Mouse (Mus musculus) liver, adult 2 months (tissue): ENCODE data around the gene Slc16a14. TPM values are rescaled to one million over a fixed set of nuclear protein-coding genes. Genes with fewer than 3 reads are reported as not detected.

ENCODE experiments used
- DNase-seq: peaks from one replicate; pipeline ENCODE4 v3.0.0-alpha.2; 2011; ENCODE audit warnings: low read depth, low spot score; ENCODE audit errors: extremely low read depth
- H3K27ac ChIP-seq: fragments of 200-500 bp; replicated peaks from 2 replicates; pipeline ENCODE4 v1.5.1; 2012; ENCODE audit warnings: low read depth, mild to moderate bottlenecking, control low read depth, inconsistent platforms, low read length; ENCODE audit not compliant: insufficient read depth
- H3K27me3 ChIP-seq: fragments of 200-500 bp; 2 replicates; pipeline ENCODE4 v1.6.1; 2012; ENCODE audit warnings: mild to moderate bottlenecking, moderate library complexity, low read length, inconsistent platforms; ENCODE audit not compliant: control insufficient read depth, insufficient read depth
- H3K36me3 ChIP-seq: fragments of 200-500 bp; 2 replicates; pipeline ENCODE4 v1.6.1; 2012; ENCODE audit warnings: low read length, inconsistent platforms; ENCODE audit not compliant: control insufficient read depth, insufficient read depth
- H3K4me1 ChIP-seq: fragments of 200-500 bp; 2 replicates; pipeline ENCODE4 v1.6.1; 2011; ENCODE audit warnings: low read length; ENCODE audit not compliant: control insufficient read depth, insufficient read depth
- H3K4me3 ChIP-seq: fragments of 200-500 bp; 2 replicates; pipeline ENCODE4 v1.5.1; 2011; ENCODE audit warnings: low read depth, mild to moderate bottlenecking, control low read depth, low read length, moderate library complexity; ENCODE audit not compliant: insufficient read depth
- H3K79me2 ChIP-seq: fragments of 200-500 bp; 2 replicates; pipeline ENCODE4 v1.6.1; 2012; ENCODE audit warnings: inconsistent platforms, mild to moderate bottlenecking, low read length, moderate library complexity; ENCODE audit not compliant: control insufficient read depth, insufficient read depth
- H3K9ac ChIP-seq: fragments of 200-500 bp; 2 replicates; pipeline ENCODE4 v1.6.1; 2012; ENCODE audit warnings: low read depth, mild to moderate bottlenecking, control low read depth, inconsistent platforms, low read length
- CTCF ChIP-seq: fragments of 200-500 bp; IDR thresholded peaks from 2 replicates; pipeline ENCODE4 v1.5.1; 2011; ENCODE audit warnings: low read depth, low read length, control low read depth
- POLR2A ChIP-seq: fragments of 200-500 bp; IDR thresholded peaks from 2 replicates; pipeline ENCODE4 v1.6.1; 2011; ENCODE audit warnings: low read length, control low read depth; ENCODE audit not compliant: insufficient read depth; ENCODE audit errors: extremely low read depth
- WGBS: fragments of 180-500 bp; shearing (Covaris S2); methylation state at CpG from one replicate; pipeline ENCODE4 v1.1.7; 2018; 5-methylcytosine and 5-hydroxymethylcytosine counted together
- polyA plus RNA-seq: library from polyadenylated mRNA; depleted of rRNA; stranded (reverse); fragments of >200 nt; gene quantifications from 2 replicates; pipeline ENCODE4 v1.2.3, GENCODE M21; 2012
- total RNA-seq: library from RNA; depleted of rRNA; stranded (reverse); fragments of >200 nt; gene quantifications from 2 replicates; pipeline ENCODE4 v1.2.3, GENCODE M21; 2014

The Slc16a14 gene
- total and polyA plus RNA-seq, 2 experiments = not detected

DNA sequence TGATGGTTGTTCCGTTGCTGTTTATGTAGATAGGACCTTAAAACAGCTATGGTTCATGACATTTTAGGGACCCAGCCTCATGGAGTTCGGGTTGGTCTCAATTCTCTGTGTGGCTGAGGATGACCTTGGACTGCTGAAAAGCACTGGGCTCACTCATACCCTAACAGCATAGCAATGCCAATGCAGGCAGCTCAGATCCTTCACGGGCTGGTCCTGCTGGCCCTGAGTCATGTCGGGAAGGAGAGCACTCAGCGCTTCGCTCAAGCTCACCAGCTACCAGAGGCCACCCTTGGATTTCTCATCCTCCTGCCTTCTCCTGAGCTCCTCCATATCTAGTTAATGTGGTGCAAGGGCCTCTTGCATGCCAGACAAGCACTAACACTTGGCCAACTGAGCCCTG, 35.8 kb downstream of the Slc16a14 start:
- Histone ChIP-seq H3K79me2 (no peaks in the 10 kb centered on the region), H3K36me3 (no peaks in the 10 kb centered on the region), H3K9ac (no peak overlapping the region), H3K4me1 (no peaks in the 10 kb centered on the region), H3K4me3 (no peak overlapping the region), H3K27me3 (no peaks in the 10 kb centered on the region), H3K27ac (no peak overlapping the region)
- DNase-seq = no peak
- WGBS = 90% methylated on average over 6 of the region's 6 CpGs
- no peak for TF ChIP-seq CTCF
- no peak for TF ChIP-seq POLR2A

DNA sequence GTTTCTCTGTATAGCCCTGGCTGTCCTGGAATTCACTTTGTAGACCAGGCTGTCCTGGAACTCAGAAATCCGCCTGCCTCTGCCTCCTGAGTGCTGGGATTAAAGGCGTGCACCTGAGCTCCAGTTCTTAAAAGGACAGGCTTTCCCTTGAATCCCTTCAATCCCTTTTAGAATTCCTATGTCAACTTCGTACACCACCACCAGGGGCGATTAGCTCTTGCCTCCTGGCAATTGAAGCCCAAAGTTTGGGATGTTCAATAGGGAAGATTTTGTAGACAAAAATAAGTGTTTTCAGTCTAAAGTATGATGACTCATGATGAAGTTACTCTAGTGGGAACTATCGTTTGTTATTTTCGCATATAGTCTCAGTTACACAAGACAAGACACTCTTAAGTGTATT, 37.6 kb downstream of the Slc16a14 start:
- Histone ChIP-seq H3K4me1 (no peaks in the 10 kb centered on the region), H3K27me3 (no peaks in the 10 kb centered on the region), H3K27ac (no peak overlapping the region), H3K79me2 (no peaks in the 10 kb centered on the region), H3K4me3 (no peak overlapping the region), H3K9ac (no peak overlapping the region), H3K36me3 (no peaks in the 10 kb centered on the region)
- TF ChIP-seq POLR2A = no peak
- no peak for TF ChIP-seq CTCF
- 83% methylated on average over 6 of the region's 6 CpGs for WGBS
- DNase-seq = no peak

DNA sequence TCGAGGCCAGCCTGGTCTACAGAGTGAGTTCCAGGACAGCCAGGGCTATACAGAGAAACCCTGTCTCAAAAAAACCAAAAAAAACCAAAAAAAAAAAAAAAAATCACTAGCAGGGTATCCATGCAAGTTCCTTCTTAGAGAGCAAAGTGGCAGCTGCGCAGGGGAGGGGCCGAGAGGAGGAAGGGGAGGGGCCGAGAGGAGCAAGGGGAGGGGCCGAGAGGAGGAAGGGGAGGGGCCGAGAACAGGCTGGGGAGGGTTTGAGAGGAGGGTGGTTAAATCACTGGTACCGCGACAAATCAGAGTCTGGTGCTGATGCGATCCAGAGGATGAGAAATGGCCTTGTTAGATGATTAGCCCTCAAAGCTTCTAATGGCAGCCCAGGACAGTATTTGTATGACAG, 43.2 kb downstream of the Slc16a14 start:
- H3K27me3 ChIP-seq = no peaks in the 10 kb centered on the region
- TF ChIP-seq POLR2A = no peak
- TF ChIP-seq CTCF = no peak
- H3K79me2 ChIP-seq = no peaks in the 10 kb centered on the region
- 85% methylated on average over 9 of the region's 9 CpGs for WGBS
- H3K27ac ChIP-seq = no peak overlapping the region
- DNase-seq = no peak
- no peaks in the 10 kb centered on the region for H3K36me3 ChIP-seq
- H3K9ac ChIP-seq = no peak overlapping the region
- H3K4me3 ChIP-seq = no peak overlapping the region
- H3K4me1 ChIP-seq = no peaks in the 10 kb centered on the region

DNA sequence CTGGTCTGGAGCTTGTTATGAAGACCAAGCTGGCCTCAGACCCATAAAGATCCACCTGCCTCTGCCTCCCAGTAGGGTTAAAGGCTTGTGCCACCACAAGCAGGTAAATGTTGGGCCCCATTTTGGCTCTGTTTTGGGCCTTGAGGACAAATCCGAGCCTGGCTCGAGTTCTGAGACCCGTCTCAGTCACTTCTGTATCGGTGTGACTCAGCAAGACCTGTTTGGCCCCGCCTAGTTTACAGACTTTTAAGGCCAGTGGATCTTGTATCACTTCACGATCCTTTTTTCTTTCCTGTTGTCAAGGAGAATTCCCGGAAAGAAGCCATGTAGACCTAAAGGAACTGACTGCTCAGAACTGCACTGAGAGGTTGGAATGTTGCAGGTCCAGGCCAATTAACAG, 44.4 kb downstream of the Slc16a14 start:
- Histone ChIP-seq H3K4me3 (no peak overlapping the region), H3K27me3 (no peaks in the 10 kb centered on the region), H3K36me3 (no peaks in the 10 kb centered on the region), H3K9ac (no peak overlapping the region), H3K4me1 (no peaks in the 10 kb centered on the region), H3K79me2 (no peaks in the 10 kb centered on the region), H3K27ac (no peak overlapping the region)
- WGBS = 91% methylated on average over 7 of the region's 7 CpGs
- no peak for TF ChIP-seq CTCF
- no peak for DNase-seq

DNA sequence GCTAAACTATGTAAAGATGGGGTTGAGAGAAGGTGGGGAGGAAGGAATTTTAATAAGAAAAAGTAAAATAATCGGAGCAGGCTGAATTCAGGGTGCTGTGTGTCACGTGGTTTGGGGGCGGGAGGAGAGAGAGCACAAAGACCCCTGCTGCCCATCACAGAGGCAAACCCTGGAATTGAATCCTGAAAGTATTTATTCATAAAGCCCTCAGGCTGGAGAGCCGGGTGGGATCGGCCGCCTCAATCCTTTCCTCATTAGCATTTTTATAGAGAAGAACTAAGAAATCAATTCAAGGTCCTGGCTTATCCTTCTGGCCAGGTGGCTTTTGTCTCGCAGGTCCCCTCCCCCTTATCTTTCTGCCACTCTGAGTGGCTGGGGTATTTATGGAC, 44.9 kb downstream of the Slc16a14 start:
- Histone ChIP-seq H3K4me1 (no peaks in the 10 kb centered on the region), H3K79me2 (no peaks in the 10 kb centered on the region), H3K4me3 (no peak overlapping the region), H3K27me3 (no peaks in the 10 kb centered on the region), H3K27ac (no peak overlapping the region), H3K9ac (no peak overlapping the region), H3K36me3 (no peaks in the 10 kb centered on the region)
- 75% methylated on average over 7 of the region's 7 CpGs for WGBS
- TF ChIP-seq CTCF (no peak), POLR2A (no peak)
- no peak for DNase-seq

DNA sequence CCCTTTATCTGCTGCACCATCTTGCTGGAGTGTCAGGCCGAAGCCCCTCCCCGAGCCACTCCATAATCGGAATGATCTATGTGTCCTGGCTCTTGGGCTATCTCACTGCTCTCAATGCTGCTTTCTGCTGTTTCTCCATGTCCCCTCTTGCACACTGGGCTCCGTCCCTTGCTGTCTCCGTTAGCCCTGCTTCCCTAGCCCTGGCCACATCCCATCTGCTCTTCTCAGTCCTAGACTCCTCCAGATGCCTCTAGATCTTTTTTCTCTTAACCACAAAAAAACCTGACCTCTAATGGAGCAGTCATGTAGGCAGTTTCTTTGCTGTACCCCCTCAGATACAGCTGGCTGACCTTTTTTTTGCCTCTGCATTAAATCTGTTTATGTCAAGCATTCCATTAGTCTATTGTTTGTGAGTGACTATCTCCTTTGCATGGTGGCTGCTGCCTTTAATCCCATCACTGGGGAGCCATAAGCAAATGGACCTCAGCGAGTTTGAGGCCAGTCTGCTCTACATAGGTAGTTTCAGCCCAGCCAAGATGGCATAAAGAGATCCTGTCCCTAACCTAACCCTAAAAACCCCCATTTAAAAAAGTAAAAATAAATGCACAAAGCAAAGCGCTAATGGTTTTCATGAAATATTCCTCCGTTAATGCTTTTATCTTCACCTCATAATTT, 45.5 kb downstream of the Slc16a14 start:
- H3K27ac ChIP-seq = no peak overlapping the region

More for the DNA sequence above, 45.5 kb downstream of the Slc16a14 start:
- H3K79me2 ChIP-seq = no peaks in the 10 kb centered on the region
- H3K4me3 ChIP-seq = no peak overlapping the region
- no peaks in the 10 kb centered on the region for H3K4me1 ChIP-seq
- H3K9ac ChIP-seq = no peak overlapping the region
- DNase-seq = no peak
- WGBS = 84% methylated on average over 8 of the region's 8 CpGs
- no peaks in the 10 kb centered on the region for H3K36me3 ChIP-seq
- TF ChIP-seq POLR2A (no peak), CTCF (no peak)
- H3K27me3 ChIP-seq = no peaks in the 10 kb centered on the region
